Mouse (Mus musculus) adrenal gland, adult (tissue): Measurements from ENCODE around the gene Gm21170.
"Not testable (repeated sequence)": the region's sequence is repeated elsewhere in the genome, so short reads cannot be mapped to it uniquely, and the experiment has no call there.

Experiments used
- DNase-seq, 2 experiments: peaks; one replicate each; pipeline ENCODE4 v3.0.0; 2022 to 2023; ENCODE audit warnings: low spot score in 1 of 2; ENCODE audit not compliant: inconsistent age in 2 of 2

Gm21170 gene

GRCm38 (mm10) chrY:47690998-47691397 is at the start of gene Gm21170:
Gm21170 (minus strand) TSS chrY:47691098.
- not testable (repeated sequence) for DNase-seq
